Mouse (Mus musculus) heart, postnatal 0 days (tissue): ENCODE data around the gene Krt31. TPM values are rescaled to one million over a fixed set of nuclear protein-coding genes. Genes with fewer than 3 reads are reported as not detected.

Experiments
- ATAC-seq: fragments of 200-750 bp; cut with Nextera tagmentation; 2 replicates; pipeline ENCODE4 v1.8.0; 2017; ENCODE audit warnings: low read depth, moderate number of reproducible peaks, moderate library complexity; ENCODE audit not compliant: insufficient read depth
- DNase-seq: peaks from one replicate; pipeline ENCODE4 v3.0.0-alpha.2; 2016; ENCODE audit warnings: low spot score
- H3K27ac ChIP-seq: fragments of 300-500 bp; sonication (generic); 2 replicates; pipeline ENCODE4 v1.5.1; 2014; ENCODE audit warnings: low read depth, mild to moderate bottlenecking
- H3K27me3 ChIP-seq: fragments of 300-500 bp; sonication (generic); 2 replicates; pipeline ENCODE4 v1.6.1; 2014; ENCODE audit warnings: low read length, mixed read lengths; ENCODE audit not compliant: control insufficient read depth, insufficient read depth
- H3K36me3 ChIP-seq: fragments of 300-500 bp; sonication (generic); replicated peaks from 2 replicates; pipeline ENCODE4 v1.6.1; 2014; ENCODE audit warnings: low read length, mixed read lengths; ENCODE audit not compliant: control insufficient read depth, insufficient read depth
- H3K4me1 ChIP-seq: fragments of 300-500 bp; sonication (generic); 2 replicates; pipeline ENCODE4 v1.6.1; 2014; ENCODE audit warnings: antibody characterized with exemption; ENCODE audit not compliant: control insufficient read depth, insufficient read depth
- H3K4me2 ChIP-seq: fragments of 300-500 bp; sonication (generic); 2 replicates; pipeline ENCODE4 v1.6.1; 2014; ENCODE audit warnings: low read depth, mild to moderate bottlenecking, low read length, moderate library complexity
- H3K4me3 ChIP-seq: fragments of 300-500 bp; sonication (generic); 2 replicates; pipeline ENCODE4 v1.5.1; 2014; ENCODE audit warnings: low read depth, low read length
- H3K9ac ChIP-seq: fragments of 300-500 bp; sonication (generic); replicated peaks from 2 replicates; pipeline ENCODE4 v1.6.1; 2014; ENCODE audit warnings: low read depth, low read length, mixed read lengths
- H3K9me3 ChIP-seq: fragments of 300-500 bp; sonication (generic); replicated peaks from 2 replicates; pipeline ENCODE4 v1.6.1; 2016; ENCODE audit warnings: low read length; ENCODE audit not compliant: control insufficient read depth
- CTCF ChIP-seq: IDR thresholded peaks from 2 replicates; pipeline ENCODE4 v1.5.1; 2016; ENCODE audit warnings: antibody characterized with exemption, control low read depth, low read depth
- EP300 ChIP-seq: IDR thresholded peaks from 2 replicates; pipeline ENCODE4 v1.6.1; 2016; ENCODE audit warnings: antibody characterized with exemption, low read depth
- WGBS: fragments of 180-500 bp; shearing (Covaris S2); extraction: QIAGEN DNeasy Blood & Tissue Kit; methylation state at CpG from one replicate; pipeline ENCODE4 v1.1.7; 2014; 5-methylcytosine and 5-hydroxymethylcytosine counted together
- polyA plus RNA-seq: library from polyadenylated mRNA; unstranded; fragments of >200 nt; fragmentation: Nextera tagmentation; extraction: Ambion mirVana; gene quantifications from 2 replicates; pipeline ENCODE4 v1.2.1, GENCODE M21; 2015
- total RNA-seq: library from RNA; depleted of rRNA; stranded (reverse); fragments of >200 nt; gene quantifications from 2 replicates; pipeline ENCODE4 v1.2.3, GENCODE M21; 2014; ENCODE audit warnings: low replicate concordance; rRNA removed

The Krt31 gene
- total RNA-seq (not detected in 2 replicates), polyA plus RNA-seq (not detected in 2 replicates)

- DNase-seq (no peak), ATAC-seq (no peak)
- TF ChIP-seq CTCF = no peak
- no peak for TF ChIP-seq EP300
Observed at GRCm38 (mm10) chr11:100050451-100050850, at the start of gene Krt31. TSS of gene Krt31 (minus strand) at chr11:100050551.

GRCm38 (mm10) chr11:100097819-100098218, 47.5 kb upstream of the Krt31 start:
- Histone ChIP-seq H3K4me3 (no peak overlapping the region), H3K4me1 (no peaks in the 10 kb centered on the region), H3K9ac (no peak overlapping the region), H3K27me3 (no peaks in the 10 kb centered on the region), H3K27ac (no peak overlapping the region), H3K36me3 (no peaks in the 10 kb centered on the region), H3K9me3 (no peaks in the 10 kb centered on the region), H3K4me2 (no peak overlapping the region)
- WGBS = 66% methylated on average over 9 of the region's 9 CpGs
- no peak for TF ChIP-seq CTCF
- no peak for TF ChIP-seq EP300
- ATAC-seq (no peak), DNase-seq (no peak)

More at GRCm38 (mm10) chr11:100050451-100050850, at the start of gene Krt31:
- no peaks in the 10 kb centered on the region for H3K9me3 ChIP-seq
- no peak within 1 kb of the TSS for H3K4me2 ChIP-seq
- no peaks in the 10 kb centered on the region for H3K27me3 ChIP-seq
- no peak within 1 kb of the TSS for H3K27ac ChIP-seq
- H3K36me3 ChIP-seq = no peaks in the 10 kb centered on the region
- H3K4me3 ChIP-seq = no peak within 1 kb of the TSS
- 76% methylated on average over 3 of the region's 3 CpGs for WGBS
- no peak within 1 kb of the TSS for H3K9ac ChIP-seq
- no peaks in the 10 kb centered on the region for H3K4me1 ChIP-seq

- H3K27ac ChIP-seq = no peak within 1 kb of the TSS
- no peak within 1 kb of the TSS for H3K4me2 ChIP-seq
- no peak for DNase-seq
- no peaks in the 10 kb centered on the region for H3K36me3 ChIP-seq
- H3K9me3 ChIP-seq = no peaks in the 10 kb centered on the region
- no peak for ATAC-seq
- no peaks in the 10 kb centered on the region for H3K4me1 ChIP-seq
- TF ChIP-seq EP300 = no peak
- no peak for TF ChIP-seq CTCF
- 81% methylated on average over 9 of the region's 9 CpGs for WGBS
- H3K9ac ChIP-seq = no peak within 1 kb of the TSS
- no peak within 1 kb of the TSS for H3K4me3 ChIP-seq
- H3K27me3 ChIP-seq = no peaks in the 10 kb centered on the region
Observed at GRCm38 (mm10) chr11:100096141-100096540, 45.8 kb upstream of the Krt31 start, which contains the start of gene Krt35. TSS of gene Krt35 (minus strand) at chr11:100096241.

- no peak overlapping the region for H3K9ac ChIP-seq
- ATAC-seq (no peak), DNase-seq (no peak)
- no peak for TF ChIP-seq CTCF
- H3K4me2 ChIP-seq = no peak overlapping the region
- H3K4me1 ChIP-seq = no peaks in the 10 kb centered on the region
- no peak overlapping the region for H3K4me3 ChIP-seq
- H3K9me3 ChIP-seq = no peaks in the 10 kb centered on the region
- H3K27me3 ChIP-seq = no peaks in the 10 kb centered on the region
- H3K27ac ChIP-seq = no peak overlapping the region
- 54% methylated on average over 7 of the region's 7 CpGs for WGBS
- no peaks in the 10 kb centered on the region for H3K36me3 ChIP-seq
Observed at GRCm38 (mm10) chr11:100088378-100089025, 38.2 kb upstream of the Krt31 start.

DNA sequence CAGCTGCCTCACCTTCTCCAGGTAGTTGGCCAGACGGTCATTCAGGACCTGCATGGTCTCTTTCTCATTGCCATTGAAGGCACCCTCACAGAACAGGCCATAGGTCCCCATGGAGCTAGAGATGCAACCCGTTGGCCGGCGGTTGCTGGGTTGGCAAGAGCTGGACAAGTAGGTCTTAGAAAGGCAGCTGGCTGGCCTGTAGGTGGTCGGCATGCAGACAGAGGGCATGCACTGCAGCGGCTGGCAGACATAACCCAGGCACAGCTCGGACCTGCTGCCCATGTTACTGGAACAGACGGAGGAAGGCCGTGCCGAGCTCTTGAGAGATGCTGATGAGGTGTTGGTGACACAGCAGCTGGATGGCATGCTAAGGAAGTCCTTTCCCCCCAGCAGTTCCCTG, 37.5 kb upstream of the Krt31 start, which contains the start of gene Krt32:
Gene Krt32 (minus strand): TSS at position 366 of the 400 bp plus-strand sequence.
- Histone ChIP-seq H3K36me3 (no peaks in the 10 kb centered on the region), H3K27ac (no peak within 1 kb of the TSS), H3K4me2 (no peak within 1 kb of the TSS), H3K27me3 (no peaks in the 10 kb centered on the region), H3K9ac (no peak within 1 kb of the TSS), H3K9me3 (no peaks in the 10 kb centered on the region), H3K4me1 (no peaks in the 10 kb centered on the region), H3K4me3 (no peak within 1 kb of the TSS)
- TF ChIP-seq EP300 = no peak
- no peak for TF ChIP-seq CTCF
- WGBS = 81% methylated on average over 10 of the region's 10 CpGs
- DNase-seq (no peak), ATAC-seq (no peak)

DNA sequence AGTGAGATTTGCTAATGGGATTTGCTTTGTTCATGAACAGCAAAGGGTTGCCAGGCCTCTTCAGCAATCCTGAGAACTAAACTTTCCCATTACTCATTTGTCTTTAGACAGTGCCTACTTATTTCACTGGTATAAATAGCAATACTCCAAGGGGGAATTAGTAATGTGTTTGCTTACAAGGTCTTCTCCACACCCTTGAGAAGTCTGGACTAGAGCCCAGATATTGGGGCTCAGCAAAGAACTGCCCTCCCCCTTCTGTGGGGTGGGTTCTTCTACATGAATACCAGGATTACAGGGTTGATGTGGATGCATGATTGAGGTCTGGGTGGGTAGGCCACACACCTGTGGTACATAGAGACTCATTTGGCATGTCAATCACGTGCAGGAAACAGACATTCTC, 23.5 kb upstream of the Krt31 start:
- Histone ChIP-seq H3K27ac (no peak overlapping the region), H3K27me3 (no peaks in the 10 kb centered on the region), H3K4me1 (no peaks in the 10 kb centered on the region), H3K36me3 (no peaks in the 10 kb centered on the region), H3K9me3 (no peaks in the 10 kb centered on the region), H3K9ac (no peak overlapping the region), H3K4me3 (no peak overlapping the region), H3K4me2 (no peak overlapping the region)
- DNase-seq (no peak), ATAC-seq (no peak)
- 48% methylated on average over 1 of the region's 1 CpGs for WGBS
- TF ChIP-seq CTCF = no peak
- no peak for TF ChIP-seq EP300
